Mouse (Mus musculus) brown adipose tissue, adult 24 weeks (tissue): Measurements from ENCODE around the gene Ifitm2. TPM values are rescaled to one million over a fixed set of nuclear protein-coding genes. Genes with fewer than 3 reads are reported as not detected.

Source experiments
- H3K27ac ChIP-seq: fragments of 200-500 bp; replicated peaks from 2 replicates; pipeline ENCODE4 v1.5.1; 2012; ENCODE audit warnings: low read depth, mild to moderate bottlenecking, low read length
- H3K4me1 ChIP-seq: fragments of 200-500 bp; 2 replicates; pipeline ENCODE4 v1.6.1; 2012; ENCODE audit warnings: low read length, mixed read lengths; ENCODE audit not compliant: control insufficient read depth, insufficient read depth, insufficient read length
- H3K4me3 ChIP-seq: fragments of 200-500 bp; 2 replicates; pipeline ENCODE4 v1.5.1; 2012; ENCODE audit warnings: low read depth, mild to moderate bottlenecking, low read length, moderate library complexity; ENCODE audit not compliant: insufficient read depth
- polyA plus RNA-seq: library from polyadenylated mRNA; stranded (reverse); fragments of >200 nt; gene quantifications from 2 replicates; pipeline ENCODE4 v1.2.4, GENCODE M21; 2012; ENCODE audit not compliant: missing spikeins, insufficient read depth, insufficient read length

The Ifitm2 gene
- polyA plus RNA-seq, 1 experiment: 274 TPM

DNA sequence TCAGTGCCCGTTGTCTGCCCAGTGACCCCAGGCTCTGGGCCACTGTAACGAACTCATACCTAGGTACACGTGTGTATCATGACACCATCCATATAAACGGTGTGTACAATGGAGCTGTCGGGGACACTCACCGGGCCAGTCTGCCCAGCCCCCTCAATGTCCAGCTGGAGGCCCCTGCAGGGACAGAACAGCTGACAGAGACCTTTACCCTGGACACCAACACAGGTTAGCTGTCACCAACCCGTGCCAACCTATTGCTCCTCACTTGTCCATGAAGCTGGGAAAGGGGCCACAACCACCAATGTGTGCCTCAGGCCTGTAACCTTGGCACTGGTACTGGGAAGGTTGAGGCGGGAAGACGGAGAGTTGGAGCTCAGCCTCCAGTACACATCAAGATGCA is 13.4 kb downstream of the Ifitm2 start:
- H3K27ac ChIP-seq: peak overlapping the region; percentile 99
- peak overlapping the region; percentile 94 for H3K4me3 ChIP-seq
- H3K4me1 ChIP-seq: peaks cover 26% of the 10 kb centered on the region

GRCm38 (mm10) chr7:140941222-140942051 is 14.3 kb downstream of the Ifitm2 start, which contains the start of gene Pgghg:
Gene Pgghg (plus strand): TSS chr7:140941391.
- peaks cover 17% of the 10 kb centered on the region for H3K4me1 ChIP-seq
- peak within 1 kb of the TSS; percentile 94 for H3K4me3 ChIP-seq
- peak within 1 kb of the TSS; percentile 100 for H3K27ac ChIP-seq

DNA sequence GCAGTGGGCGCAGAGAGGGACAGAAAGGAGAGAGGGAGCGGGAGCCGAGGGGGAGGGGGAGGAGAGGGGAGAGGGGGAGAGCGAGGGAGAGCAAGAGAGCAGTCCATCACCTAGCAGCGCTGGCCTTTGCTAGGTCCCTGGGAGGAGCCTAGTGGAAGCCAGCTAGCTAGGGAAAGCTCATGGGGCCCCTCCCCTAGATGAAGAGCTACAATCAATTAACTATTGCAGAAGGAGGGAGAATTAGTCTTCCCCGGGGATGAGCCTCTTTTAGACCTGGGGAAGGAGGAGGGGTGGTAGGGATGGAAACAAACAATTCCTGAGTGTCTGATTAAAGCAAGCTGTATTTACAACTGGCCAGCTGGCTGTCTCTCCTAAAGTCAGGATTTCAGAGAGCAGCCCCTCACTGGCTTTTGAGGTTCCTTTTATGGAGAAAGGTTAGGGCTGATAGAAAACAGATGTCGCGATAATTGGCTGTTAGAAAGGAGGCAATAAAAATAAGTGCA is 16.1 kb downstream of the Ifitm2 start:
- H3K4me1 ChIP-seq: peaks cover 12% of the 10 kb centered on the region; the same call in 1 of the 2 replicates
- no peak overlapping the region for H3K4me3 ChIP-seq
- H3K27ac ChIP-seq: no peak overlapping the region

GRCm38 (mm10) chr7:140938896-140939295 is 16.9 kb downstream of the Ifitm2 start:
- H3K27ac ChIP-seq: no peak overlapping the region
- no peak overlapping the region for H3K4me3 ChIP-seq
- H3K4me1 ChIP-seq: peaks cover 12% of the 10 kb centered on the region; the same call in 1 of the 2 replicates

GRCm38 (mm10) chr7:140938436-140938835 is 17.4 kb downstream of the Ifitm2 start:
- Histone ChIP-seq H3K27ac (no peak overlapping the region), H3K4me3 (no peak overlapping the region), H3K4me1 (peaks cover 12% of the 10 kb centered on the region; the same call in 1 of the 2 replicates)

DNA sequence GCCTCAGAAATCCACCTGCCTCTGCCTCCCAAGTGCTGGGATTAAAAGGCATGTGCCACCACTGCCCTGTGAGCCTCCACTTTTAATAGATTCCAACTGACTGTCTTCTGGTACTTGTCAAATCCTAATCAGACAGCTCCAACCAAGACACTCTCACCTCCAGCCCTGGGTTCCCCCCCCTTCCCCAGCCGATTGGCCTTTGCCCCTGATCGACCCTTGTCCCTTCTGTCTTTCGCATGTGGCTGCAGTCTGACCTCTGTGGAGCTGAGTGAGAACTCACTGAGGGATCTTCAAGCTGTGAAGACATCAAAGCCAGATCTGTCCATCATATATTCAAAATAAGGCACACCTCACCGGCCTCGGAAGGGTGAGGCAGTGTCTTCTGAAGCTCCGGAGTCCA is 28.6 kb downstream of the Ifitm2 start:
- H3K27ac ChIP-seq: no peak overlapping the region
- no peak overlapping the region for H3K4me3 ChIP-seq

GRCm38 (mm10) chr7:140923070-140923775 is 32.6 kb downstream of the Ifitm2 start:
- Histone ChIP-seq H3K4me3 (peak overlapping the region; percentile 46), H3K27ac (no peak overlapping the region), H3K4me1 (no peaks in the 10 kb centered on the region)

More for the DNA sequence above, 28.6 kb downstream of the Ifitm2 start:
- H3K4me1 ChIP-seq: no peaks in the 10 kb centered on the region

DNA sequence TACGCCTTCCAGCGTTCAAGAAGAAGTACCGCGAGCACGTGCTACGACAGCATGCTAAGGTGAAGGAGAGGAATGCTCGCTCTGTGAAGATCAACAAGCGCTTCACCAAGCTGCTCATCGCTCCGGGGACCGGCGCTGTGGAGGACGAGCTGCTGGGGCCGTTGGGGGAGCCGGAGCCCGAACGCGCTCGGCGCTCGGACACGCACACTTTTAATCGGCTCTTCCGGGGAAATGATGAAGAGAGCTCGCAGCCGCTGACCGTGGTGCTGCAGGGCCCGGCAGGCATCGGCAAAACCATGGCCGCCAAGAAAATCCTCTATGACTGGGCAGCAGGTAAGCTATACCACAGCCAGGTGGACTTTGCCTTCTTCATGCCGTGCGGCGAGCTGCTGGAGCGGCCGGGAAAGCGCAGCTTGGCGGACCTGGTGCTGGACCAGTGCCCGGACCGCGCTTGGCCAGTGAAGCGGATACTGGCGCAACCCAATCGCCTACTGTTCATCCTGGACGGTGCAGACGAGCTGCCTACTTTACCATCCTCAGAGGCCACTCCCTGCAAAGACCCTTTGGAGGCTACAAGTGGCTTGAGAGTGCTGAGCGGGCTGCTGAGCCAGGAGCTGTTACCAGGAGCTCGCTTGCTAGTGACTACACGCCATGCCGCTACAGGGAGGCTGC is 33.3 kb downstream of the Ifitm2 start:
- peak overlapping the region; percentile 46 for H3K4me3 ChIP-seq

DNA sequence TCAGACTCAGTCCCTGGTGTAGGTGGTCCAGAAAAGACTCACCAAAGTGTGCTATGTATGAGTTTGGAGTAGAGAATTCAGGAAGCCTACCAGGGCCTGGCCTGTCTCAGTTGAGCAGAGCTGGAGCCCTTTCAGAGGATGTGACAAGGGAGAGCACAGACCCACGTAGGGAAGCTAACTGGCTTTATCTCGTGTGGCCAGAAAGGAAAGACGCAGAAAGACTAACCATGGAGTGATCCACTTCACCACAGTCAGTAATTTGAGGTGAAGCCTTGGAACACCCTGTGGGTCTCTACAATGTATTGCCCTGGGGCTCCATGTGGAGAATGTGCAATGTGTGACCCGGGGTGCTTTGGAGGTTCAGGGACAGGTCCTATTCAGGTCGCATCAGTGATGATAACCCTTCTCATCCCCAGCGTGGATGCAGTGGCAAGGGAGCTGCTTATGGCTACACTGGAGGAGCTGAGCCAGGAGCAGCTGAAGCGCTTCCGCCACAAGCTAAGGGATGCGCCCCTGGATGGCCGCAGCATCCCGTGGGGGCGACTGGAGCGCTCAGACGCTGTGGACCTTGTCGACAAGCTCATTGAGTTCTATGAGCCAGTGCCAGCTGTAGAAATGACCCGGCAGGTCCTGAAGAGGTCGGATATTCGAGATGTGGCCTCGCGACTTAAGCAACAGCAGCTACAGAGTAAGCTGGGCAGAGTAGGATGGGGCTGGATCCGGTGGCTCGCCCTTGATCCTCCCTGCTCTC is 34.4 kb downstream of the Ifitm2 start:
- no peaks in the 10 kb centered on the region for H3K4me1 ChIP-seq
- H3K27ac ChIP-seq: no peak overlapping the region
- H3K4me3 ChIP-seq: no peak overlapping the region

More for the DNA sequence above, 33.3 kb downstream of the Ifitm2 start:
- no peak overlapping the region for H3K27ac ChIP-seq
- no peaks in the 10 kb centered on the region for H3K4me1 ChIP-seq

DNA sequence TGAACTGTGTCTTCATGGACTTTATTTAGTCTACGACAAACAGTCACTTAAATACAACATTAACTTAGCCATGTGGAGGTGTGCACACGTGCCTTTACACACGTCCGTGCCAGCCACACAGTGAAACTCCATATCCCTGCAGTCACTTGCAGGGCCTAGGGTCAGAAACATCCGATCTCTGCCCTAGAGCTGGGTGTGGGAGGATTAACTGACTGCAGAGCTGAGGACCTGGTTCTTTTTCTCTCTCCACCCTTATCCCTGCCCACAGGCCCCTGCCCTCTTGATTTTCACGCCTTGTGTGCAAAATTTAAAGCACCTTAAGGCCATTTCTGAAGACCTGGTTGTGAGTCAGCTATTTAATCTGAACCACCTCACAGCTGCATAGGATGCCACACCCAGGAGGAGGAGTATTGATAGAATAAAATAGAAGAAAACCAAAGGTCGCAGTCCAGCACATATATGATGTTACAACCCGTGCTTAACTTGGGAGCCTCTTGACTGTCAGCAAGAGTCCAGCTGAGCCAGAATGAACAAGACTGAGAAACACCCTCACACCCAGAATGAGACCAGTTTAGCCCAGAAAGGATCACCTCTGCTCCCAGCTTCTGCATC is 35.3 kb downstream of the Ifitm2 start, which contains the start of gene Nlrp6:
TSS of gene Nlrp6 (plus strand) at position 485 of the 612 bp plus-strand sequence.
- H3K4me3 ChIP-seq: no peak within 1 kb of the TSS
- H3K4me1 ChIP-seq: no peaks in the 10 kb centered on the region

DNA sequence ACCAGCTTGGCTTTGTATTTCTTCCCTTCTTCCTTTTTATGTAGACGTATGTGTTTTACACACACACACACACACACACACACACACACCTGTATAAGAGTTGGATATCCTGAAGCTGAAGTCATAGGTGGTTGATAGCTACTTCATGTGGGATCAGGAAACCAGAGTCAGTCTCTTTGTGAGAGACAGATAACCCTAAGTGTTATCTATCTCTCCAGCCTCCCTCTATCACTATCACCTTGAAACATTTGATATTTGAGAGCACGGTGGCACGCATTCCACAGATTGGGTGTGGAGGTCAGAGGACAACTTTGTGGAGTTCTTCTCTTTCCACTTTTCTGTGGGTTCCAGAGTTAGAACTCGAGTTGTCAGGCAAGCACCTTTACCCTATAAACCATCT is 35.9 kb downstream of the Ifitm2 start:
- H3K4me3 ChIP-seq: no peak overlapping the region
- no peaks in the 10 kb centered on the region for H3K4me1 ChIP-seq
- H3K27ac ChIP-seq: no peak overlapping the region

More for the DNA sequence above, 35.3 kb downstream of the Ifitm2 start, which contains the start of gene Nlrp6:
- no peak within 1 kb of the TSS for H3K27ac ChIP-seq

- no peaks in the 10 kb centered on the region for H3K4me1 ChIP-seq
- H3K4me3 ChIP-seq: no peak overlapping the region
- no peak overlapping the region for H3K27ac ChIP-seq
Observed at GRCm38 (mm10) chr7:140914031-140914690, 41.6 kb downstream of the Ifitm2 start.

GRCm38 (mm10) chr7:140912846-140913482 is 42.8 kb downstream of the Ifitm2 start:
- Histone ChIP-seq H3K27ac (no peak overlapping the region), H3K4me1 (no peaks in the 10 kb centered on the region), H3K4me3 (no peak overlapping the region)
